Mouse (Mus musculus): ENCODE measurements around the gene Uchl5. TPM values are rescaled to one million over a fixed set of nuclear protein-coding genes. Genes with fewer than 3 reads are reported as not detected.

Uchl5 gene
- polyA plus RNA-seq, 1 experiment from 2014 or later: 65.7 TPM

DNA sequence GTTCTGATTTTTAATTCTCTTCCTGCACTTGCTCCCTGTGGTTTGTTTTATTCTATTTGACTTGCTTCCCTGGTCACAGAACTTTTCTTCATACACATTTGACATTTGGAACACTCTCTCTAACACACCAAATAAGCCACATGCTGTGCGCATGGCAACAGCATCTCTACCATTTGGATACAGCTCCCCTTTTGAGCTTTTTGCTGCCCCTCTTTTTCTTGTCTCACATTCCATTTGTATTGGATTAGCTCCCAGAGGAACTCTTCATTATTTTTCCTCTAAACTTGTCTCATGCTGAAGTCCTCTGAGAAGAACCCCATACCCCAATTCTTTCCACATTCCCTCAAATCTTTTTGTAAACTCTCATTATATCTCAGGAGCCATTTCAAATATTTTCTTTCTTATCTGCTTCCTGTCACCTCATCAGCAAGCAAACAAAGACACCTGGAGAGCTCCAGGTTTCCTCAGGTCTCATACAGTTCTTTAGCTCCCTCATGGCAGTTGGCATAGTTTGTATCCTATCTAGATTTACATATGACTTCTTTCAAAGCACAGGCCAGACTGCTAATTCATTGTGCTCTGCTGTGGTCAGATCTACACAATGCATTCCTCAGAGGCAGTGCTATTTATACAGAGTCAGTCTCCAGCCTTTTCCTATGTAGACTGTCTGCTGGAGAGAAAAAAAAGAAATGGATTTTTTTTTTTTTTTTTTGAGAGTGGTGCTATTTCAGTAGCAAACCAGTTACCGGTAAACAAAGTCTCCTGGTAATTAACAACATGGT is 43.2 kb downstream of the Uchl5 start:
- H3K4me2 ChIP-seq (replicated peaks; ENCODE audit: low read depth): no peak overlapping the region
- H3K9me3 ChIP-seq (ENCODE audit: control insufficient read depth): no peaks in the 10 kb centered on the region
- ATAC-seq: no peak
- no peaks in the 10 kb centered on the region for H3K27me3 ChIP-seq (replicated peaks; ENCODE audit: control insufficient read depth, insufficient read depth, low read length)
- WGBS: 68% methylated on average over 2 of the region's 2 CpGs
- TF ChIP-seq CTCF (IDR thresholded peaks at IDR 0.05; ENCODE audit: low read depth): no peak
- no peaks in the 10 kb centered on the region for H3K36me3 ChIP-seq (ENCODE audit: control insufficient read depth, insufficient read depth)
- H3K4me1 ChIP-seq (replicated peaks; ENCODE audit: control insufficient read depth, insufficient read depth, low read length): 0 out of 2 replicates have a peak, but pooled peaks cover 2% of the 10 kb centered on the region
- H3K9ac ChIP-seq (ENCODE audit: low read depth, low read length): no peak overlapping the region
- H3K27ac ChIP-seq (ENCODE audit: low read depth, low read length): no peak overlapping the region
- H3K4me3 ChIP-seq (ENCODE audit: low read depth, low read length): no peak overlapping the region

DNA sequence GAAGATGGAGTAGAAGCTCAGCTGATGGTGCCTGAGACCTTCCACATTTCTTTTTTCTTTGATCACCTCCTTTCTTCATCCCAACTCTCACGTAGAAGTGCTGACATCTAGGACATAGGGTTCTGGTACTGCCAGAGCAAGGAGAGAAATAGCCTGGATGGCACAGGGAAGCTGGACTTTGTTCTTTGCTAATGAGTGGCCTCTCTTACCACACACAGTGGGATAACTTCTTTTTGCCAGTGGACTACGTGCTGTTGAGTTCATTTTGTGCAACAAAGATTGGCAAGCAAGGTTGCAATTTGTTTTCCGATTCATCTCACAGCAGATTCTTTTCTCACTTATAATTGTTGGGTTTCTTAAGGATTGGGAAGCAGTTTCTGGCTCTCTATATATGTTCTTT is 45.6 kb downstream of the Uchl5 start:
- ATAC-seq: no peak
- Histone ChIP-seq H3K4me1 (replicated peaks; ENCODE audit: control insufficient read depth, insufficient read depth, low read length) (0 out of 2 replicates have a peak, but pooled peaks cover 2% of the 10 kb centered on the region), H3K9ac (ENCODE audit: low read depth, low read length) (no peak overlapping the region), H3K36me3 (ENCODE audit: control insufficient read depth, insufficient read depth) (no peaks in the 10 kb centered on the region), H3K27ac (ENCODE audit: low read depth, low read length) (no peak overlapping the region), H3K27me3 (replicated peaks; ENCODE audit: control insufficient read depth, insufficient read depth, low read length) (no peaks in the 10 kb centered on the region), H3K9me3 (ENCODE audit: control insufficient read depth) (no peaks in the 10 kb centered on the region), H3K4me2 (replicated peaks; ENCODE audit: low read depth) (no peak overlapping the region), H3K4me3 (ENCODE audit: low read depth, low read length) (no peak overlapping the region)
- TF ChIP-seq CTCF (IDR thresholded peaks at IDR 0.05; ENCODE audit: low read depth): no peak
- WGBS: 80% methylated on average over 3 of the region's 3 CpGs

DNA sequence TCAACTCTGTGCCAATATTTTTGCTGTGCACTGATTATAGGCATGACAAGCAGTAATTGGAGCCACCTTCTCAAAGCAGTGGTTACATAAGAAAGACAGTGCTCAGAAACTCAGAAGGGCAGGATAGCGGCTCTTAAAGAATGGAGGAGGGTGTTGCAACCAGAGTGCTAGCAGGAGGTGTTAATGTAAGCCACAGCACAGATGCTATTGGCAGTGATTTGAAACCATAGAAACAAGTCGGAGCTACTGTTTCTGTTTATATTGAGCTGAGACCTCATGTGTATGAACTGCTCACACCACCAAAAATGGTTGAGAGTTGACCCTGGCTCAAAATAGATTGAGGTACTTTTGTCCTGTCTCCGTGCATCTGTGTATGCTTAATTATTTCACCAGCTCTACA is 53.6 kb downstream of the Uchl5 start:
- H3K9me3 ChIP-seq (ENCODE audit: control insufficient read depth): no peaks in the 10 kb centered on the region
- WGBS: 58% methylated on average over 3 of the region's 3 CpGs

DNA sequence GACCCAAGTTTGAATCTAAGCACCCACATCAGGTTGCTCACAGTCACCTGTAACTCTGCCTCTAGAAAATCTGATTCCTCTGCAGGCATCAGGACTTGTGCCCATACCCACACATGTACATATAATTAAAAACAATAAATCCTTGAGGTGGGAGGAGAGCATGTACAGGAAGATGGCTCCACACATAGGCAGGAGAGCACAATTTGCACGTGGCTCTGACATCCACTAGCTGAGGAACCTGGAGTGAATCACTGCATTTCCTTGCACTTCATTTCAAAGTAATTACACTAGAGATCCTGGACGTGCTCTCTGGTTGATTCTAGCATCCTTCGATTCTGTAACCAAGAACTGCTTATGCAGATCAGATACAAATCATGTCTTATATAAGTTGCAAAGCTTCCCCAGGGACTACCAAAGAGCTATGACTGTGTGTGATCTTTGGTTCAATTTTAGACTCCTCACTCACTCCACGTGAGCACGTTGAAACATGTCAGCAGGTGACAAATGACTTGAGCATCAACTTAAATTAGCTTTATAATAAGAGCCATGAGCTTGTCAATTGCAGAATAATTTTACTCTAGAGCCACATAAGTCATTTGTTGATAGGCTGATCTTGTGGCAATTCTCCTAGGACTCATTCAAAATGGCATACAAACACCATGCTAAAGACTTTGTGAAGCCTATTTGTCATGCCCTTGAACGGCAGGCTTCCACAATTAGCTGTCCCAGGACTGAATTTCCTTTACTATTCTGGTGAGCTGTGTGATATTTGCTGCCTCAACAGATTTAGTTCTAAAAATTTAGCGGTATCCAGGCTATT is 59.5 kb downstream of the Uchl5 start:
- Histone ChIP-seq H3K27me3 (replicated peaks; ENCODE audit: control insufficient read depth, insufficient read depth, low read length) (no peaks in the 10 kb centered on the region), H3K27ac (ENCODE audit: low read depth, low read length) (no peak overlapping the region), H3K9me3 (ENCODE audit: control insufficient read depth) (no peaks in the 10 kb centered on the region), H3K4me3 (ENCODE audit: low read depth, low read length) (no peak overlapping the region), H3K36me3 (ENCODE audit: control insufficient read depth, insufficient read depth) (no peaks in the 10 kb centered on the region), H3K4me1 (replicated peaks; ENCODE audit: control insufficient read depth, insufficient read depth, low read length) (no peaks in the 10 kb centered on the region), H3K9ac (ENCODE audit: low read depth, low read length) (no peak overlapping the region), H3K4me2 (replicated peaks; ENCODE audit: low read depth) (no peak overlapping the region)
- WGBS: 64% methylated on average over 7 of the region's 7 CpGs
- no peak for TF ChIP-seq CTCF (IDR thresholded peaks at IDR 0.05; ENCODE audit: low read depth)
- ATAC-seq: no peak

More for the DNA sequence above, 53.6 kb downstream of the Uchl5 start:
- no peak overlapping the region for H3K9ac ChIP-seq (ENCODE audit: low read depth, low read length)
- no peak overlapping the region for H3K27ac ChIP-seq (ENCODE audit: low read depth, low read length)
- H3K36me3 ChIP-seq (ENCODE audit: control insufficient read depth, insufficient read depth): no peaks in the 10 kb centered on the region
- no peak overlapping the region for H3K4me2 ChIP-seq (replicated peaks; ENCODE audit: low read depth)
- no peak for ATAC-seq
- no peaks in the 10 kb centered on the region for H3K27me3 ChIP-seq (replicated peaks; ENCODE audit: control insufficient read depth, insufficient read depth, low read length)
- H3K4me1 ChIP-seq (replicated peaks; ENCODE audit: control insufficient read depth, insufficient read depth, low read length): no peaks in the 10 kb centered on the region
- H3K4me3 ChIP-seq (ENCODE audit: low read depth, low read length): no peak overlapping the region
- no peak for TF ChIP-seq CTCF (IDR thresholded peaks at IDR 0.05; ENCODE audit: low read depth)

DNA sequence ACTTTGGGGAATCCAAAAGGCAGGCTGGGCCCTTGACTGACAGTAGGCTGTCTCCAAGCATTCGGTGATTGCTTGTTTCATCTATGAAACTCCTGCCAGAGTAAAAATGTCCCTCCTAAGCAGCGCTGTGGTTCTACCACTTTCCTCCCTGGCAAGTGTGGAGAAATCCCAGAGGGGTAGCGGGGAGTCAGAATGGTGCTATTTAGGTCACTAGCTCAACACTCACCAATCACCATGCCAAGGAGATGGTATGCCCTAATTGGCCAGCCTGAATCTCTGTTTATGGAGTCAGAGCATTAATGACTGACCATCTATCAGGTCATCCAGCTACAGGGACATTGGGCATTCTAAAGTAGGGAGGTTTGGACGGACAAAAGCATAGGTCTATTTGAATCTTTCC is 60.6 kb downstream of the Uchl5 start:
- Histone ChIP-seq H3K36me3 (ENCODE audit: control insufficient read depth, insufficient read depth) (no peaks in the 10 kb centered on the region), H3K4me3 (ENCODE audit: low read depth, low read length) (no peak overlapping the region), H3K4me2 (replicated peaks; ENCODE audit: low read depth) (no peak overlapping the region), H3K9me3 (ENCODE audit: control insufficient read depth) (no peaks in the 10 kb centered on the region), H3K27me3 (replicated peaks; ENCODE audit: control insufficient read depth, insufficient read depth, low read length) (no peaks in the 10 kb centered on the region), H3K9ac (ENCODE audit: low read depth, low read length) (no peak overlapping the region), H3K4me1 (replicated peaks; ENCODE audit: control insufficient read depth, insufficient read depth, low read length) (no peaks in the 10 kb centered on the region), H3K27ac (ENCODE audit: low read depth, low read length) (no peak overlapping the region)
- no peak for TF ChIP-seq CTCF (IDR thresholded peaks at IDR 0.05; ENCODE audit: low read depth)
- 89% methylated on average over 4 of the region's 4 CpGs for WGBS
- ATAC-seq: no peak

DNA sequence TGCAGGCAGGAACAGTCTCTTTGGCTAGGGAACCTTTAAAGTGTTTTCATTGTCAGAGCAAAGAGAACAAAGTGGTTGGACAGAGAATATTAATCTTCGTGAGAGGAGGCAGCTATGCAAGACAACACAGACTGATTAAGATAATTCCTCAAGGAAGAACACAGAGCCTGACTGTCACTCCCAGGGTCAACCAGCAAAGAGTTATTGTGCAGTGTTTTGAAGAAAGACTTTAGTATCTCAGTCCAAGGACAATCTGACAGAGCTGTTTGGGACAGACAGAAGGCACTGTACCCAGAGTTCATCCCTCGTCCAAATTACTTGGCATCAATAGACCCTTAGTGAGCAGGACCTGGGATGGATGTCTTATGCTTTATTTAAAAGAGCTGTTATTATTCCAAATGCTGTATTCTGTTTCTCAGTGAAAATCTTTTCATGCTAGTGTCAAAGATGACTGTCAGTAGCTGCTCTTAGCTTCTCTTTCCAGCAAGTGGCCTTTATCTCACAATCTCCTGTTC is 61.9 kb downstream of the Uchl5 start:
- no peaks in the 10 kb centered on the region for H3K4me1 ChIP-seq (replicated peaks; ENCODE audit: control insufficient read depth, insufficient read depth, low read length)
- no peak for TF ChIP-seq CTCF (IDR thresholded peaks at IDR 0.05; ENCODE audit: low read depth)
- H3K27ac ChIP-seq (ENCODE audit: low read depth, low read length): no peak overlapping the region
- H3K9me3 ChIP-seq (ENCODE audit: control insufficient read depth): no peaks in the 10 kb centered on the region
- no peak overlapping the region for H3K4me3 ChIP-seq (ENCODE audit: low read depth, low read length)
- no peaks in the 10 kb centered on the region for H3K27me3 ChIP-seq (replicated peaks; ENCODE audit: control insufficient read depth, insufficient read depth, low read length)
- H3K36me3 ChIP-seq (ENCODE audit: control insufficient read depth, insufficient read depth): no peaks in the 10 kb centered on the region
- no peak overlapping the region for H3K4me2 ChIP-seq (replicated peaks; ENCODE audit: low read depth)
- 64% methylated on average over 2 of the region's 2 CpGs for WGBS
- ATAC-seq: no peak
- H3K9ac ChIP-seq (ENCODE audit: low read depth, low read length): no peak overlapping the region

Measured in intestine, postnatal 0 days (tissue).